Mouse (Mus musculus) hindbrain, embryonic 14.5 days (tissue): Measurements from ENCODE around the gene Gm4707. TPM values are rescaled to one million over a fixed set of nuclear protein-coding genes. Genes with fewer than 3 reads are reported as not detected.

Source experiments
- ATAC-seq: fragments of 200-750 bp; cut with Nextera tagmentation; 2 replicates; pipeline ENCODE4 v1.8.0; 2017; ENCODE audit warnings: moderate number of reproducible peaks, mild to moderate bottlenecking, moderate TSS enrichment, moderate library complexity; ENCODE audit not compliant: low FRiP score
- DNase-seq: peaks from one replicate; pipeline ENCODE4 v3.0.0-alpha.2; 2015; ENCODE audit warnings: low spot score
- H3K27ac ChIP-seq: fragments of 300-500 bp; sonication (generic); 2 replicates; pipeline ENCODE4 v1.5.1; 2014; ENCODE audit warnings: mild to moderate bottlenecking, moderate library complexity
- H3K27me3 ChIP-seq: fragments of 300-500 bp; sonication (generic); 2 replicates; pipeline ENCODE4 v1.6.1; 2014; ENCODE audit warnings: mild to moderate bottlenecking, low read length, mixed read lengths; ENCODE audit not compliant: control insufficient read depth, insufficient read depth
- H3K36me3 ChIP-seq: fragments of 300-500 bp; sonication (generic); replicated peaks from 2 replicates; pipeline ENCODE4 v1.6.1; 2014; ENCODE audit not compliant: control insufficient read depth, insufficient read depth
- H3K4me1 ChIP-seq: fragments of 300-500 bp; sonication (generic); replicated peaks from 2 replicates; pipeline ENCODE4 v1.6.1; 2014; ENCODE audit warnings: antibody characterized with exemption, low read length, mixed read lengths; ENCODE audit not compliant: control insufficient read depth, insufficient read depth
- H3K4me2 ChIP-seq: fragments of 300-500 bp; sonication (generic); replicated peaks from 2 replicates; pipeline ENCODE4 v1.6.1; 2014; ENCODE audit warnings: mild to moderate bottlenecking, moderate library complexity
- H3K4me3 ChIP-seq: fragments of 300-500 bp; sonication (generic); replicated peaks from 2 replicates; pipeline ENCODE4 v1.5.1; 2014; ENCODE audit warnings: mild to moderate bottlenecking, low read length
- H3K9ac ChIP-seq: fragments of 300-500 bp; sonication (generic); 2 replicates; pipeline ENCODE4 v1.6.1; 2014
- H3K9me3 ChIP-seq: fragments of 300-500 bp; sonication (generic); 2 replicates; pipeline ENCODE4 v1.6.1; 2016; ENCODE audit warnings: low read length; ENCODE audit not compliant: control insufficient read depth
- WGBS: fragments of 180-500 bp; shearing (Covaris S2); extraction: QIAGEN DNeasy Blood & Tissue Kit; methylation state at CpG from one replicate; pipeline ENCODE4 v1.1.7; 2014; 5-methylcytosine and 5-hydroxymethylcytosine counted together
- polyA plus RNA-seq: library from polyadenylated mRNA; unstranded; fragments of >200 nt; fragmentation: Nextera tagmentation; extraction: Ambion mirVana; gene quantifications from 2 replicates; pipeline ENCODE4 v1.2.1, GENCODE M21; 2014

Gene Gm4707
- polyA plus RNA-seq, 1 experiment from 2014 or later: 1.9 TPM

DNA sequence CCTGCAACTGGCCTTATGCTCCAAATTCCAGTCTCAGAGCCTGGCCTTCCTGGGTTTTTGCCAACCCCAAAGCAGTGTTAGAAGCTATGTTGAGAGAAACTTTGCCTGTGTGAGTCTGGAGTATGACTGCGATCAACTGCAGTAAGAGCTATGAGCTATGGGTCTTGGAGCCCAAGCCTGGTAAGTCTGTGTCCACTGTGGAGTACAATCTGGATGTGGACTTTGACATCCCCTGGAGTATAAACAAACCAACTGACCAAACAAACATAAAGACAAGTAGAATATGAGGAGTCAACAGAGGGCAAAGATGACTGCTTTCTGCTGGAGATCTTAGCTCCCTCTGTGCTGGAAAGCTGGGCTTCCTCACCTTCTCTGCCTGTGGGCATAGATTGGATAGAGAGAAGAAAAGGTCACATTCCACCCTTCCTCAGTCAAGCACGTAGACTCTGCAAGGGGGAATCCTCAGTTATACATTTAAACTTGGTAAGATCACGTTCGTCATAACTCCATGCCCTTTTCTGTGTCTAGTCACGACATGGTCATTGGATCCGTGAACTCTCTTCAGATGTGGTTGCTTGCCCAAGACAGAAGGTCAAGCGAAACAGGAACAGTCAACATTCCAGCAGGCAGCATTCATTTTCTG is 23.8 kb upstream of the Gm4707 start:
- Histone ChIP-seq H3K27me3 (no peaks in the 10 kb centered on the region), H3K9ac (no peak overlapping the region), H3K27ac (no peak overlapping the region), H3K4me3 (no peak overlapping the region), H3K4me2 (no peak overlapping the region), H3K4me1 (no peaks in the 10 kb centered on the region), H3K36me3 (no peaks in the 10 kb centered on the region), H3K9me3 (no peaks in the 10 kb centered on the region)
- DNase-seq (no peak), ATAC-seq (no peak)
- 93% methylated on average over 7 of the region's 7 CpGs for WGBS

DNA sequence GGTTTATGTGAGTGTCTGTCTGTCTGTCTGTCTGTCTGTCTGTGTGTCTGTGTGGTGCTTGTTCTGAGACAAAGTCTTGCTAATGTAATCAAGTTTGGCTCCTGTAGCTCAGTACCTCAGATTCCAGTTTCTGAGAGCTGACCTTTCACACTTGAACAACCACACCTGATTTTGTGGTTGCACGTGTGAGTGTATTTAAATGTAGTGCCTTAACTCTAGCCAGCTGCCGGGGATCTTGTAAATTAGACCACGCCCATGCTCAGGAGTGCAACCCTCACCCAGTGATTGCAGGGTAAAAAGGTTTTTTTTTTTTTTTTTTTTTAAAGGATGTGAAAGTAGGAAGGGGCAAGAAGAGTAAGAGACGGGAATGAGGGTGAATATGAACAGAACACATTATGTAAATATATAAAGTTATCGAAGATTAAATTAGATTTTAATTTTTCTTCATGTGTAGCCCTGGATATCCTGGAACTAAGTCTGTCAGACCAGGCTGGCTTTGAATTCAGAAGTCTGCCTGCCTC is 19.7 kb upstream of the Gm4707 start:
- Histone ChIP-seq H3K4me3 (no peak overlapping the region), H3K4me2 (no peak overlapping the region), H3K27ac (no peak overlapping the region), H3K9me3 (no peaks in the 10 kb centered on the region), H3K36me3 (no peaks in the 10 kb centered on the region), H3K27me3 (no peaks in the 10 kb centered on the region), H3K9ac (no peak overlapping the region), H3K4me1 (peaks cover 7% of the 10 kb centered on the region; the same call in 1 of the 2 replicates)
- WGBS: 71% methylated on average over 5 of the region's 5 CpGs
- ATAC-seq (no peak), DNase-seq (no peak)

DNA sequence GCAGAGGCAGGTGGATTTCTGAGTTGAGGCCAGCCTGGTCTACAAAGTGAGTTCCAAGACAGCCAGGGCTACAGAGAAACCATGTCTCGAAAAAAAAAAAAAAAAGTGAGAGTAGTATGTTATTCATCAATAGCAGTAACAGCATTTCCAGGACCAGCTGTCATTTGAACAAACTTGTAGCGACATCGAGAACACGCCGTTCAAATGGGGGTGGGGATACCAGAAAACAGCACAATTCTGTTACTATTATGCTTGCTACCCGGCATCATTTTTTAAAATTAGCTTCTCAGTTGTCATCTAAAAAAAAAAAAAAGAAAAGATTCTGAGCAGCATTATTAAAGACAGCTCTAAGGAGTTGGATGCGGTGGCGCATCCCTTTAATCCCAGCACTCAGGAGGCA is 17.8 kb upstream of the Gm4707 start:
- Histone ChIP-seq H3K27ac (no peak overlapping the region), H3K4me3 (no peak overlapping the region), H3K9ac (no peak overlapping the region), H3K36me3 (no peaks in the 10 kb centered on the region), H3K4me1 (peaks cover 18% of the 10 kb centered on the region), H3K9me3 (no peaks in the 10 kb centered on the region), H3K27me3 (no peaks in the 10 kb centered on the region), H3K4me2 (no peak overlapping the region)
- ATAC-seq (no peak), DNase-seq (no peak)
- WGBS: 96% methylated on average over 8 of the region's 8 CpGs

DNA sequence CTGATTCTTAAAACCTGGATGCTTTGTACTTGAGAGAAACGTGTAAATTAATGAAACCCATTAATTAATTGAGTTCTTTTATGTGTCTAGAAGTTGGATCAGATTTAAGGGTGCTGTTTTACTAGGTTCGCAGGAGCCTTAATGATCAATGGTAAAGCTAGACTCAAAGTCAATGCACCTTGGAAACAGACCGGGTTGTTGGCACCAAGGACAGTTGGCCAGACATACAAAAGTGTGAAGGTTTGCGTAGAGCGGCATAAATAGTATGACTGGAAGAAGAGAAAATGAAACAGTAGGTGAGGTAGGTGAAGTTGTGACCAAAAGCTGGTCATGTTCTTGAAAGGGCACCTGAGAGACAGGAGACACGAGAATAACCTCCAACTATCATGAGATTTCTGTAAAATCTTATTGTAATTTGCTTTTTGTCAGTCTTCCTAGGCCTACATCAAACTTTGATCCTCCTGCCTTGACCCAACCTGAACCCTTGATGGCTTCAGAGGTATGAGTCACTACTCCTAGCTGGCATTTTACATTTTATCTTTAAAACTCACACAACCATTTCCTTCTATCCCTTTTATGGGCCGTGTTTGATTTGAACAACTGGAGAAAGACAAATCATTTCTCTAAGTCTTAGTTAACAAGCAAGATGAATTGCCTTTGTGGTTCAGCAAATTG is 16.8 kb upstream of the Gm4707 start:
- ATAC-seq: no peak
- H3K4me3 ChIP-seq: peak overlapping the region; percentile 83
- peaks cover 18% of the 10 kb centered on the region for H3K4me1 ChIP-seq
- no peaks in the 10 kb centered on the region for H3K27me3 ChIP-seq
- WGBS: 79% methylated on average over 7 of the region's 7 CpGs
- peak overlapping the region; percentile 99 for H3K9ac ChIP-seq
- DNase-seq: no peak
- no peaks in the 10 kb centered on the region for H3K9me3 ChIP-seq
- no peaks in the 10 kb centered on the region for H3K36me3 ChIP-seq
- peak overlapping the region; percentile 84 for H3K4me2 ChIP-seq
- H3K27ac ChIP-seq: peak overlapping the region; percentile 100; the same call in 1 of the 2 replicates

- ATAC-seq (peak; percentile 78), DNase-seq (peak; percentile 81)
- peak overlapping the region; percentile 100 for H3K27ac ChIP-seq
Observed at GRCm38 (mm10) chr17:71475705-71476089, 16.0 kb upstream of the Gm4707 start.

DNA sequence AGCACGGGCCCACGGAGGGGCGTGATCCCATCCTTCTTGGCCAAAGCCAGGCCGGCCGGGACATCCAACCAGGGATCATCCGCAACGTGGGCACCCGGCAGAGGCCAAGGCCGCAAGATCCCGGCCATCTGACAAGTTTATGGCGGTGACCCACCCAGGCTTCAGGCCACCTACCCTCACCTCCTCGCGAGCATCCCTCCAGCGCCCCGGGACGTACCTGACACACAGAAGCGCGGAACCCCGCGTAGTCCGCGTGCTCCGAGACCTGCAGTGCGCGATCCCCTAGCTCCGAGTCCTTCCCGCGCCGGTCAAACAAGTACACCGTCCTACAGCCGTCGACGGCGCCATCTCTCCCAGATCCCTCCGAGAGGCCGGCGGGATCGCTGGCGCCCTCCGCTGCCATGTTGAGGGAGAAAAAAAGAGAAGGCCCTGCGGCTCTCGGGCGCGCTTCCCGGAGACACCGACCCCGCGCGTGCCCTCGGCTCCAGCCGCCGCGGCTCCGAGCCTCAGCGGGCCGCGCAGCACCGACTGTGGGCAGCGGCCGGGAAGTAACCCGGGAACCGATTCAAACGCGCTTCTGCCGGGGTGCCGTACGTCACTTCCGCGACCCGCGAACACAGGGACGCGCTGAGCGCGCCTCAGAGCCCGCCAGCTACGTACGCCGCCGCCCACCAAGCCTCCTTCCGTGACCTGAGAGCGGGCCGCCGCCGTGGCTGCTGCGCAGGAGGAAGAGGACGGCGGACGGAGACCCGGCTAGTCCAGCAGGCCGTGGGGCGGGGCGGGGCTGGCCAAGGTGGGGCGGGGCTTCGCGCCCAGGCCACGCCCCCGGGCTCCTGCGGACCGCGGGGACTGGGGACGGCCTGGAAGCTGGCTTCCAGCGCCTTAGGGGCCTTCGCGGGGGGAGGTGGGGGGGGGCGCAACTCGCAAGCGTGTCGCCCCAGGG is 15.3 kb upstream of the Gm4707 start, which contains the start of gene Smchd1:
Gene Smchd1 (minus strand): TSS at position 582 of the 943 bp plus-strand sequence.
- peak within 1 kb of the TSS; percentile 84 for H3K4me2 ChIP-seq
- H3K4me1 ChIP-seq: peaks cover 18% of the 10 kb centered on the region
- ATAC-seq (peak; percentile 94), DNase-seq (peak; percentile 88)
- under 1% methylated on average over 104 of the region's 109 CpGs for WGBS
- peak within 1 kb of the TSS; percentile 99 for H3K9ac ChIP-seq
- H3K36me3 ChIP-seq: no peaks in the 10 kb centered on the region
- no peaks in the 10 kb centered on the region for H3K9me3 ChIP-seq
- H3K27me3 ChIP-seq: no peaks in the 10 kb centered on the region
- peak within 1 kb of the TSS; percentile 100 for H3K27ac ChIP-seq
- peak within 1 kb of the TSS; percentile 83 for H3K4me3 ChIP-seq

More at GRCm38 (mm10) chr17:71475705-71476089, 16.0 kb upstream of the Gm4707 start:
- Histone ChIP-seq H3K4me1 (peaks cover 18% of the 10 kb centered on the region), H3K4me3 (peak overlapping the region; percentile 83), H3K27me3 (no peaks in the 10 kb centered on the region), H3K4me2 (peak overlapping the region; percentile 84), H3K9ac (peak overlapping the region; percentile 99), H3K36me3 (no peaks in the 10 kb centered on the region), H3K9me3 (no peaks in the 10 kb centered on the region)
- WGBS: 1% methylated on average over 31 of the region's 31 CpGs

DNA sequence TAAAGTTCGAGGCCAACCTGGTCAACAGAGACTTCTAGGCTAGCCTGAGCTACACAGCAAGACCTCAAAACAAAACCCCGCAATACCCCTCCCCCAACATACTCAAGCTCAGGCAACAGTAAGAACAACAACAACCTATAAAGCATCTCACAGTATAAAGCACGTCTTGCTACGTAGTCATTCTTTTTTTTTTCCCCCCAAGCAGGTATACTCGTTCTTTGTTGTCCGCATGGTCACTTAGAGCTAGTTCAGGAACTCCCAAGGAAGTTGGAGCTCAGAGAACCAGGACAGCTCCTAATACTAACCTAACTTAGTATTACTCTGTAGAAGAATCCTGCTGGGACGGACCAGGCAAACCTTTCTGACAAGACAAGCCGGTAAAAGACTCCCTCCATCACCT is 14.4 kb upstream of the Gm4707 start:
- H3K27me3 ChIP-seq: no peaks in the 10 kb centered on the region
- no peaks in the 10 kb centered on the region for H3K36me3 ChIP-seq
- H3K4me1 ChIP-seq: peaks cover 18% of the 10 kb centered on the region
- peak overlapping the region; percentile 99 for H3K9ac ChIP-seq
- peak overlapping the region; percentile 84 for H3K4me2 ChIP-seq
- peak overlapping the region; percentile 83 for H3K4me3 ChIP-seq
- H3K9me3 ChIP-seq: no peaks in the 10 kb centered on the region
- WGBS: 16% methylated on average over 8 of the region's 8 CpGs
- DNase-seq: no peak
- H3K27ac ChIP-seq: no peak overlapping the region
- no peak for ATAC-seq

- Histone ChIP-seq H3K27me3 (no peaks in the 10 kb centered on the region), H3K9me3 (no peaks in the 10 kb centered on the region), H3K27ac (no peak overlapping the region), H3K4me3 (no peak overlapping the region), H3K9ac (no peak overlapping the region), H3K36me3 (no peaks in the 10 kb centered on the region), H3K4me1 (peaks cover 14% of the 10 kb centered on the region), H3K4me2 (no peak overlapping the region)
- ATAC-seq (no peak), DNase-seq (no peak)
- WGBS: 87% methylated on average over 2 of the region's 2 CpGs
Observed at GRCm38 (mm10) chr17:71471261-71471660, 11.5 kb upstream of the Gm4707 start.

DNA sequence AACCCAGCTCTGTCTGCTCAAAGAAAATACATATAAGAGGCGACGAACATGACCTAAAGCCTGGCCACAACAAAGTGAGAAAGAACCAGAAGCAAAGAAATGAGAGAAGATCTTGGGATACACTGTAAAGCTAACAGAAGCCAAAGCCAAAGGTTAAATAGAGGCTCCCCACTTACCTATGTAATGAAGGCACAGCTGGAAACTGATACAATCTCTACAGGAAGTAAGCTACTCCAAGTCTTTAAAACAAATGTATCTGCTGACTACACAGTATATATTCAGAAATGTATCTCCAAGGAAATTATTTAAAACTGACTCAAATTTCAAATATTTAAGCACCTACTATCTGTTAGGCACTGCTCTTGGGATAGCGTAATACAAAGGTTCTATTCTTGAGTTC is 594 bp upstream of the Gm4707 start:
- H3K36me3 ChIP-seq: peaks cover 31% of the 10 kb centered on the region
- WGBS: 89% methylated on average over 3 of the region's 3 CpGs
- no peak overlapping the region for H3K4me2 ChIP-seq
- H3K4me1 ChIP-seq: no peaks in the 10 kb centered on the region
- DNase-seq (no peak), ATAC-seq (no peak)
- no peaks in the 10 kb centered on the region for H3K9me3 ChIP-seq
- no peak overlapping the region for H3K9ac ChIP-seq
- no peak overlapping the region for H3K27ac ChIP-seq
- no peak overlapping the region for H3K4me3 ChIP-seq
- H3K27me3 ChIP-seq: no peaks in the 10 kb centered on the region
